Mouse (Mus musculus) limb, embryonic 10.5 days (tissue): ENCODE measurements around the gene Vipr1. TPM values are rescaled to one million over a fixed set of nuclear protein-coding genes. Genes with fewer than 3 reads are reported as not detected.

Source experiments
- DNase-seq: peaks from one replicate; pipeline ENCODE4 v3.0.0-alpha.2; 2017; ENCODE audit warnings: low spot score
- H3K27ac ChIP-seq: fragments of 300-500 bp; sonication (generic); 2 replicates; pipeline ENCODE4 v1.5.1; 2016; ENCODE audit warnings: mild to moderate bottlenecking
- H3K27me3 ChIP-seq: fragments of 300-500 bp; sonication (generic); 2 replicates; pipeline ENCODE4 v1.6.1; 2016; ENCODE audit warnings: low read depth, mild to moderate bottlenecking; ENCODE audit not compliant: poor library complexity, severe bottlenecking
- H3K36me3 ChIP-seq: fragments of 300-500 bp; sonication (generic); 2 replicates; pipeline ENCODE4 v1.6.1; 2016; ENCODE audit warnings: mild to moderate bottlenecking, moderate library complexity
- H3K4me1 ChIP-seq: fragments of 300-500 bp; sonication (generic); 2 replicates; pipeline ENCODE4 v1.6.1; 2016
- H3K4me3 ChIP-seq: fragments of 300-500 bp; sonication (generic); 2 replicates; pipeline ENCODE4 v1.5.1; 2016; ENCODE audit warnings: mild to moderate bottlenecking, moderate library complexity
- H3K9me3 ChIP-seq: fragments of 300-500 bp; sonication (generic); replicated peaks from 2 replicates; pipeline ENCODE4 v1.6.1; 2016; ENCODE audit warnings: mild to moderate bottlenecking
- WGBS: fragments of 180-500 bp; shearing (Covaris S2); methylation state at CpG from one replicate; pipeline ENCODE4 v1.1.7; 2016; 5-methylcytosine and 5-hydroxymethylcytosine counted together
- polyA plus RNA-seq: library from polyadenylated mRNA; unstranded; fragments of >200 nt; fragmentation: Nextera tagmentation; extraction: Ambion mirVana; gene quantifications from 2 replicates; pipeline ENCODE4 v1.2.1, GENCODE M21; 2016

Gene Vipr1
- polyA plus RNA-seq, 1 experiment from 2014 or later, result 0.49 TPM

DNA sequence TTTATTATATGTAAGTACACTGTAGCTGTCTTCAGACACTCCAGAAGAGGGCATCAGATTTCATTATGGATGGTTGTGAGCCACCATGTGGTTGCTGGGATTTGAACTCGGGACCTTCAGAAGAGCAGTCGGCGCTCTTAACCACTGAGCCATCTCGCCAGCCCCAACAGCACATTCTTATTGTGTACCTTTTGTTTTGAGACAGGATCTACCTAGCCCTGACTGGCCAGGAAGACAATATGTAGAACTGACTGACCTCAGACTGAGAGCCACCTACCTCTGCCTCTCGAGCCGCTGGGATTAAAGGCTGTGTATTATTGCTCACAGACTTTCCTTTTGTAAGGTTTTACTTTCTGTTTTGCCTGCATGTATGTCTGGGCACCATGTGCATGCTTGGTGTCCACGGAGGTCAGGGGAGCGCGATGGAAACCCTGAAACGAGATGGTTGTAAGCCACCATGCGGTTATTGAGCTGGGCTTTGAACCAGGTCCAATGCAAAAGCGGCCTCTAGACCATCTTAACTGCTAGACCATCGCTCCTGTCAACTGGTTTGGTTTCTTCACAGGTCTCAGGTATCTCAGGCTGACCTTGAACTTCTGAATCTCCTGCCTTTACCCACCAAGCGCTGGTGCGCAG lies 75.7 kb downstream of the Vipr1 start:
- H3K27ac ChIP-seq, result peak overlapping the region; percentile 97
- no peaks in the 10 kb centered on the region for H3K27me3 ChIP-seq
- H3K4me3 ChIP-seq, result peak overlapping the region; percentile 93
- H3K36me3 ChIP-seq, result peaks cover 14% of the 10 kb centered on the region
- no peaks in the 10 kb centered on the region for H3K9me3 ChIP-seq
- DNase-seq, result no peak
- WGBS, result 67% methylated on average over 15 of the region's 15 CpGs
- H3K4me1 ChIP-seq, result peaks cover 15% of the 10 kb centered on the region

GRCm38 (mm10) chr9:121718792-121719318 lies 76.3 kb downstream of the Vipr1 start, which contains the start of gene Nktr:
Gene Nktr (plus strand): TSS chr9:121719169.
- peak within 1 kb of the TSS; percentile 97 for H3K27ac ChIP-seq
- peaks cover 15% of the 10 kb centered on the region for H3K4me1 ChIP-seq
- peaks cover 7% of the 10 kb centered on the region for H3K36me3 ChIP-seq
- peak within 1 kb of the TSS; percentile 93 for H3K4me3 ChIP-seq
- H3K9me3 ChIP-seq, result no peaks in the 10 kb centered on the region
- under 1% methylated on average over 61 of the region's 61 CpGs for WGBS
- no peaks in the 10 kb centered on the region for H3K27me3 ChIP-seq
- DNase-seq, result peak; percentile 94

DNA sequence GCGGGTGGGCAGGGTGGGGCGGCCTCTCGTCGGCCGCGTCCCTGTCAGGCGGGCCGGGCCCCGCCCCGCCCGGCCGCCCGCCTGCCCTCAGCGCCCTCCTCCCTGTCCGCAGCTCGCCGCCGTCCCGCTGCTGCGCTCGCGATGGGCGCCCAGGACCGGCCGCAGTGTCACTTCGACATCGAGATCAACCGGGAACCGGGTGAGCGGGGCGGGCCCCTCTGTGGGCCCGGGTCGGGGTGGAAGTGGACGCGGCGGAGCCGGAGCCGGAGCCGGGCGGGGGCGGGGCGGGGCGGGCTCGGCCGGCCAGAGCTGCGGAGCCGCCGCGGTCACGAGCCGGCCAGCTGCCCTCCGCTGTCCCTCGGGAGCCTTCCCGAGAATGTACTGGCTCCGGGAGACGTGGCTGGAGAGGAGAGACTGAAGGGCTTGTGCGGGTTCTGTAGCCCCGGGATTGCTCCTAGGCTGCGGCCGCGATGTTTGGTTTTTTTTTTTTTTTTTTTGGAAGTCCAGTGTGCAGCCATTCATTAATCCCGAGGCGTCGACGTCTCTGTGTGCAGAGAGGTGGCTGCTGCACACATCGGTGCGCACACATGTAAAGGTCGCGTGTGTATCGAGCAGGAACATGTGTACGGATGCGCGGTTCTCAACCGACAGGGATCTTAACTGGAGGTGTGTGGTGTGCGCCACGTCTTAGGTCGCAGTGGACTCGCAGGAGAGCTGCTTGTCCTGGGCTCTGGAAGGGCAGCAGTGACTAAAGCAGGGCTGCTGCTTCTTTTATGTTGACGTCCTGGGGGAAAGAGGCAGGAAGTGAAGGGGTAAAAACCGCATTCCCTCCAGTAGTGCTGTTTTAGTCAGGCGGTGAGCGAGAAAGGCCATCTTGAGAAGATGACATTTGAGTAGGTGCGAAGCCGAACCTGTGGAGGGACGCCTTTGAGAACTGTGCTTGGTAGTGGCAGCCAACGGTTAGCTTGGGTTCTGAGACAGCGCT lies 77.1 kb downstream of the Vipr1 start:
- peak; percentile 67 for DNase-seq
- Histone ChIP-seq H3K27me3 (no peaks in the 10 kb centered on the region), H3K4me1 (peaks cover 15% of the 10 kb centered on the region), H3K4me3 (peak overlapping the region; percentile 93), H3K27ac (peak overlapping the region; percentile 97), H3K9me3 (no peaks in the 10 kb centered on the region), H3K36me3 (peaks cover 10% of the 10 kb centered on the region; the same call in 1 of the 2 replicates)
- under 1% methylated on average over 76 of the region's 87 CpGs for WGBS

Other genes starting within 250 kb of the Vipr1 start
- 0.68 and 0.86 TPM in 2 replicates for gene Cck, start 147.0 kb upstream of the Vipr1 start, polyA plus RNA-seq
- not detected in 2 replicates for gene Lyzl4, start 620 bp upstream of the Vipr1 start, polyA plus RNA-seq
- gene Sec22c, start 62.8 kb downstream of the Vipr1 start, polyA plus RNA-seq, result 10.9 and 12.6 TPM in 2 replicates
- 93.9 and 94.8 TPM in 2 replicates for gene Ss18l2, start 67.6 kb downstream of the Vipr1 start, polyA plus RNA-seq
- gene Nktr, start 76.5 kb downstream of the Vipr1 start, polyA plus RNA-seq, result 47.2 and 58.8 TPM in 2 replicates
- 4.4 and 7.0 TPM in 2 replicates for gene Zfp651, start 116.6 kb downstream of the Vipr1 start, polyA plus RNA-seq
- gene Klhl40, start 134.9 kb downstream of the Vipr1 start, polyA plus RNA-seq, result 0.10 and 0.71 TPM in 2 replicates
- gene Hhatl, start 149.8 kb downstream of the Vipr1 start, polyA plus RNA-seq, result not detected in 2 replicates
- 0.36 and 0.38 TPM in 2 replicates for gene Ccdc13, start 196.7 kb downstream of the Vipr1 start, polyA plus RNA-seq
- gene Higd1a, start 215.6 kb downstream of the Vipr1 start, polyA plus RNA-seq, result 174 and 201 TPM in 2 replicates